Mouse (Mus musculus): ENCODE measurements at regions not wholly inside any gene's neighbourhood (a gene's known extent, or its start where the extent isn't known, plus 50 kb on each side); places are given as distances from the start of the nearest gene placed in this dataset.

- no peak for DNase-seq (ENCODE audit: low spot score)
These were observed 469.3 kb upstream of the Trpc7 start for GRCm38 (mm10) chr13:57365096-57365495.

GRCm38 (mm10) chr13:57364396-57364795 lies 468.6 kb upstream of the Trpc7 start:
- DNase-seq (ENCODE audit: low spot score) = no peak

GRCm38 (mm10) chr13:57362563-57362962 lies 466.8 kb upstream of the Trpc7 start:
- DNase-seq (ENCODE audit: low spot score) = no peak

GRCm38 (mm10) chr13:57361286-57361685 lies 465.5 kb upstream of the Trpc7 start:
- no peak for DNase-seq (ENCODE audit: low spot score)

- no peak for DNase-seq (ENCODE audit: low spot score)
These were observed 458.8 kb upstream of the Trpc7 start for GRCm38 (mm10) chr13:57354606-57355005.

- no peak for DNase-seq (ENCODE audit: low spot score)
These were observed 458.2 kb upstream of the Trpc7 start for GRCm38 (mm10) chr13:57353976-57354375.

DNA sequence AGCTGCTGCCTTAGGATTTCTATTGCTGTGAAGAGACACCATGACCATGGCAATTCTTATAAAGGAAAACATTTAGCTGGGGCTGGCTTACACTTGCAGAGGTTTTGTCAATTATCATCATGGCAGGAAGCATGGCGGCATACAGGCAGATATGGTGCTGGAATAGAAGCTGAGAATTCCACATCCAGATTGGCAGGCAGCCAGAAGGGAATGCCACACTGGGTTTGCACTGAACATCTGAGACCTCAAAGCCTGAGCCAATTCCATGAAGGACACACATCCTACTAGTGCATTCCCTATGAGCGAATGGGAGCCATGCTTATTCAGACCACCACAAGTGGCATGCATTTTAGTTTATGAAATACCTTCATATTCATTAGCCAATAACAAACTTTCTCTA lies 455.0 kb upstream of the Trpc7 start:
- no peak for DNase-seq (ENCODE audit: low spot score)

- no peak for DNase-seq (ENCODE audit: low spot score)
These were observed 442.9 kb upstream of the Trpc7 start for GRCm38 (mm10) chr13:57338676-57339075.

- no peak for DNase-seq (ENCODE audit: low spot score)
These were observed 440.8 kb upstream of the Trpc7 start for GRCm38 (mm10) chr13:57336596-57336995.

- DNase-seq (ENCODE audit: low spot score) = no peak
These were observed 437.2 kb upstream of the Trpc7 start for GRCm38 (mm10) chr13:57332976-57333375.

DNA sequence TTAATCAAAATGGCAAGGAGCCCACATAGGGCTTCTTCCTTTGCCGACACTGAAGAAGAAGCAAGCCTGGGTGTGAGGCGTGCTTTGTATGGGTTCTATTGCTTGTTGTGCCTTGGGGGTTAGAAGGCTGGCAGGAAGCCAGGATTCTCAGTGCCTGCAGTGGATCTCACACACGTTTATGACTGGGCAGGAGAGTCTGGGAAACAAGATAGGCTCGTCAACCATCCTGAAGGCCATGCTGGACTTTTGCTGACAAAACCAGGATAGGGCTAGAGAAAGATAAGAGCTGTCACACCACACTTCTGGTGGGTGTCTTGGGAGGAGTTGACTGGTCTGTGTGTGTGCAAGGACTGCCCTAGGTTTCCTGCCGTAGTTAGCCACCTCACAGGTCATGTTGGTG lies 436.1 kb upstream of the Trpc7 start:
- DNase-seq (ENCODE audit: low spot score) = no peak

GRCm38 (mm10) chr13:57325306-57325925 lies 429.6 kb upstream of the Trpc7 start:
- no peak for DNase-seq (ENCODE audit: low spot score)

DNA sequence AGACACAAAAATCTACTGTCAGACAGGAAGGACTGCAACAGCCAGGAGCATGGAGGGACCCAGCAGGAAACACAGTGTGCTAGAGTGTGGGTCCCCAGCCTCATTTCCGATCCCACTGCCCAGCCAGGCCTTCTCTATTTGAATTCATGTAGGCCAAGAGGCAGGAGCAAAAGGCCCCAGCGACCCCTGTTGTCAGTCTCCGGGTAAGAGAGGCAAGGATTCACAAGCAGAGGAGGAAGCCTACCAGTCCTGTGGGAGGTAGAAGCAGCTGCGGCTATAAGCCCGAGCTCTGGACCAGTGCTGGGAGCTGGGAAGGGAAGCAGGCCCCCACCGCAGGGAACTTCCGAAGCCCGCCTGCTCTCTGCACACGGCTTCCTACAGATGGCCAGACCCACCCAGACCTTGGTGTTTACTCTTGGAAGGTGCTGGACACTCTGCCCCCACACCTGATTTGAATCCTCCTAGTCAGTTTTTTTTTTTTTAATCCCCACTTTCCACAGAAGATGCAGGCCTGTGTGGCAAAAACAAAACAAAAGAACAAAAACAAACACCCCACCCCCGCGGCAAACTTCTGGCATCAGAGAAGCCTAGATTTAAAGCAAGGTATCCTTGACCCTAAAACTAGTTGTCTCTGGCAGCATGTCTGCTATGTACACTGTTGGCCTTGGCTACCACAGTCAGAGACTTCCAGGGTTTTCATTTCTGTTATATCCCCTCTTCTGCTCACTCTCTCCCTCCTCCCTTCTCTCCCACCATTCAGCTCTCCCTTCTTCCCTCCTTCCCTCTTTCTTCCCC lies 420.6 kb upstream of the Trpc7 start:
- DNase-seq (ENCODE audit: low spot score) = no peak

DNA sequence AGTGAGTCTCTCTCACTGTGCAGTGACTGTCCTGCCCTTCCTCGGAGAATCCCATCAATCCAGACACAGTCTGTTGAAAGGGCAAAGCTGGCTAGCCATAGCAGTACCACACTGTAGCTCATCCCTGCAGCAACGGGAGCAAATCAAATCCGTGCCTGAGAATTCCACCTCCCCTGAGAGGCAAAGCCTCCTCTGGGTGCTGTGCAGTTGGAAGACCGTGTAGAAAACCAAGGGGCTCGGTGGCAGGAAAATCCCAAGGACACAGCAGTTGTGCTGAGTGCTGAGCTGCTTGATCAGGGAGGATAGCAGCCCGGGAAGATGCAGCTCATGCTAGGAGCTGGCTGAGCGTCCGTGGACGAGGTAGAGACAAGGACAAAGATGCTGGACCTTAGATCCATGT lies 418.7 kb upstream of the Trpc7 start:
- DNase-seq (ENCODE audit: low spot score) = no peak

- DNase-seq (ENCODE audit: low spot score) = no peak
These were observed 417.9 kb upstream of the Trpc7 start for GRCm38 (mm10) chr13:57313731-57314130.

DNA sequence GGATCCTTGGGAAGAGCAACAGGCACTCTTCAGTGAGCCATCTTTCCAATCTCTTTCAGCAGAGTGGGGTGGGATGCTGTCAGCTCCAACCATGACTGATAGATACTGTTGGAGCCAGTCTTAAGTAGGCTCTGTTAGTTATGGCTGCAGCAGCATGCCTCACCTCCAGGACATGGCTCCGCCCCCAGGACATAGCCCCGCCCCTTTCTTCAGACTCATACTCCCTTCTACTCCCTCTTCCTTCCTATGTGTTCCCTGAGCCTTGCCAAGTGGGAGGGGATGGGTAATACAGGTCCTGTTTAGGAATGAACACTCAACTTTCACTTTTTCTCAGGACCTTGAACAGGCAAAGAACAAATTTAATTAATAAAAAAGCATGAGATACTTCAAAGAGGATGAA lies 415.4 kb upstream of the Trpc7 start:
- DNase-seq (ENCODE audit: low spot score) = no peak

DNA sequence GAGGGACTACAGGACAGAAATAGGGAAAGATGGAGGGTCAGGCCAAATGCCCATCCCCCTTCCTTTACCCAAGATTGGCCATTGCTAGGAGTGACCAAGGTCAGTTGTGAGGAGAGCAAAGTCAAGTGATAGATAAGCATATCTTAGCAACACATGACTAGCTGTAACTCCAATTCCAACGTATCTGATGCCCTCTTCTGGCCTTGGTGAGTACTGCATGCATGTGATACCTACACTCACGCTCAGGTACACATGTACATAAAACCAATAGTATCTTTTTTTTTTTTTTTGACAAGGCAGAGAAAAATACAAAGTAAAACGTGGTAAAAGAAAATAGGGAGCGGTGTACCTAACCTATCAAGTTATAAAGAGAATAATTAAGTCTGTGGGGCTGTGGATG lies 413.8 kb upstream of the Trpc7 start:
- no peak for DNase-seq (ENCODE audit: low spot score)

DNA sequence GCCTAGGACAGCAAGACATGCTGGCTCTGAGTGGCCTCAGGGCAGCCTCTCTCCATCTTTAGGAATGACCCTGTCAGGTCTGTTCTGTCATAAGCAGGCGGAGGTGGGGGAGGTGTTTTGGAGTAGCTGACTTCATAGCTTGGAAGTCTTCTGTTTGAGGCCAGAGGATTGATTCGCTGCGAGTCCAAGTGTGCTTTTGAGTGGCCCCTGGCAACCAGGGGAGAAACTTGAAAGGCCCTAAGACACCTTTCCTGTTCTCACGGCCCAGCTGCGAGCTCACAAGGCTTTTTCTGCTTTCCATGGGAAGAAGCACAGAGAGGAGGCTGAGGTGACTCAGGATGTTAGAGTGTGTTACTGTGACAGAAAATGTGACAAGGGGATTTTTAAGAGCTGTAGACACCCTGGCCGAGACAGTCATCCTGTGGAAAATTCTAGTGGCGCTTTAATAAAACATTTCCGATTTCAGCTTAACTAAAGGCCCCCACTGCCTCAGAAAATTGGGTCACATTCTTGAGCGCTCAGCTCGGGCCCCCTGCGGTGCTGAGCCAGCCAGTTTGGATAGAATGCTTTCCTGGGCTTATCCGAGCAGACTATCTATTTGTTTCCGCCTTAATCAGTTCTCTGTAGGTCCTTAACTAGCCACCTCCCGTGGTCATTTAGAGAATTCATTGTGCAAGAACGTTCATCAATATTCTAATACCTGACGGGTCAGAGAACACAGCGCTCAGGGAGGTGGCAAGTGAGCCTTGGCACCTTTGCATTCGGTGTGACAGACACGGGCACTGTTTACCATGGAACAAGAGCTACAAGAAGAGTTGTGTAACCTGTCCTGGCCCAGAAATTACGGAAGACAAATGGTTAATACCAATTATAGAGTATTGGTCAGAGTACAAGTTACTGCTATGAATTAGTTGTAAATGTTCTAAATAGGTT lies 412.4 kb upstream of the Trpc7 start:
- no peak for DNase-seq (ENCODE audit: low spot score)

- DNase-seq (ENCODE audit: low spot score) = no peak
These were observed 409.8 kb upstream of the Trpc7 start for GRCm38 (mm10) chr13:57305586-57305985.

DNA sequence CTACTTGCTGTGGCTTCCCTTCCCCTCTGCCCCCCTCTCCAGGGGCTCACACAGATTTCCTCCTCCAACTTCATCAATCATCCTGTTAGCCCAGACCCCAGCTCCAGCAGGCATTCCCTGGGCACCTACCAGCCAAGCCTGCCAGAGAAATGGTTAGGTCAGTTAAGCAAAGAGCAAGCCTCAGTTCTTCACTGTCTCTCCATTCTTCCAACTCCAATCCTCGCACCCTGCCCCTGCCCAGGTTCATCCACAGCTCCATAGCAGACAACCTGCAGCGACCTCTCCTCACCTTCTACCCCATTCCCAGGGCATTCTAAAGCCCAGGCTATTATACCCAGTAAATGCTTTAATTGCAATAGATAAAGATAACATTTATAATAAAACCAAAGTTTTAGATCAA lies 408.0 kb upstream of the Trpc7 start:
- DNase-seq (ENCODE audit: low spot score) = no peak

- DNase-seq (ENCODE audit: low spot score) = no peak
These were observed 396.1 kb upstream of the Trpc7 start for GRCm38 (mm10) chr13:57291737-57292490.

GRCm38 (mm10) chr13:57286168-57286567 lies 390.4 kb upstream of the Trpc7 start:
- no peak for DNase-seq (ENCODE audit: low spot score)

Data from left cerebral cortex, adult 11 months (tissue).